Mouse (Mus musculus): ENCODE data around the gene Chad. TPM values are rescaled to one million over a fixed set of nuclear protein-coding genes. Genes with fewer than 3 reads are reported as not detected.

Chad gene
- total RNA-seq, 2 experiments from 2014 or later = 0.33 to 0.34 TPM

GRCm38 (mm10) chr11:94600447-94600846 lies 35.6 kb downstream of the Chad start:
- TF ChIP-seq CTCF (IDR thresholded peaks at IDR 0.05) = no peak
- DNase-seq (ENCODE audit: extremely low spot score in 1 of 2, low spot score in 2 of 2) = no peak
- H3K27ac ChIP-seq = no peak overlapping the region
- intact Hi-C loops (cut with DNase I) = loop anchor here (5.0 kb wide), 1 partner anchor 33 kb away; the partner anchor contains the start of gene Chad
- no peak overlapping the region for H3K4me3 ChIP-seq

DNA sequence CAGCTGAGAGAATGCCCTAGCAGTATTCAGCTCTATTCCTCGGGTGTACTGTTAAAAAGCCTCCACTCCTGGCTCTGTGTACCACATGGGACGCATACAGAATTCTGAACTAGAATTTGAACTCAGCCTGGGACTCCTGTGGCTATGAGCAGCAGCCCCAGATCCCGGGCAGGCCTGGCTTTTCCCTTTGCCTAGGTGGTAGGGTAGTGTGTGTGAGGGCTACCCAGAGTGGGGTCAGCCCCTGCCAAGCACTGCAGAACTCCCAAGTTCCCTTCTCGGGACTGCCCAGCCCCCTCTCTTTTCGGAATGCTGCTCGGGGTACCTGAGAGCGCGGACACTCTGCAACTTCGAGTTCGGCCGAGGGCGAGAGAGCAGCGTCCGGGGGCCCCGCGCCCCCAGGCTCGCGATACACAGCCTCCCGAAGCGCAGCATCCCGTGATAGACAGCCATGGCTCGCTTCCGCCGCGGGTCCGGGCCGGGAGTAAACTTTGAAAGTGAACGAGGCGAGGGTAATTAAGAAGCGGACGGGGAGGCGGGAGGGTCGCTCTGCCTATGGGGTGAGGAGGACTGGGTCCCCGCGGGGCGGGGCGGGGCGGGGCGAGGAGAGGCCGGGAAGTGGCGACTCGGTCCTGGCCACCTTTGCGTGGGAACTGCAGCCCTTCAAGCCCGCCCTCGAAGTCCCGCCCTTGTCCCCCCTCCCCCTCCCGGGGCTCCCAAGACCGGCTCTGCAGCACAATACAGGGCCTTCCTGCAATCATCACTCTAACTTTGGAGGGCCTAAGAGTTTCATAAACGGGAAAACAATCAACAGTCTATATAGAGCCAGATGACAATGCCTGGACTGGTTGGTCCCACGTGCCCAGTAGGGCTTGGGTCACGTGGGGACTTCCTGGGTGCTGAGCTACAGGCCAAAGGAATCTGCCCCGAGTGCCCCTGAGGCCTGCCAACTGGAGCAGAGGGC lies 36.8 kb downstream of the Chad start, which contains the start of gene Acsf2:
TSS of gene Acsf2 (minus strand) at position 551 of the 961 bp plus-strand sequence.
- intact Hi-C loops (cut with DNase I) = loop anchor here (5.0 kb wide), 1 partner anchor 34 kb away; the partner anchor contains the start of gene Chad
- DNase-seq (ENCODE audit: extremely low spot score in 1 of 2, low spot score in 2 of 2) = peak; percentile 31 to 56
- TF ChIP-seq CTCF (IDR thresholded peaks at IDR 0.05) = no peak
- Histone ChIP-seq H3K27ac (peak within 1 kb of the TSS; percentile 24), H3K4me3 (peak within 1 kb of the TSS; percentile 43)

- no peak for TF ChIP-seq CTCF (IDR thresholded peaks at IDR 0.05)
- no peak for DNase-seq (ENCODE audit: extremely low spot score in 1 of 2, low spot score in 2 of 2)
- no peak overlapping the region for H3K4me3 ChIP-seq
- H3K27ac ChIP-seq = no peak overlapping the region
- intact Hi-C loops (cut with DNase I) = loop anchor here (5.0 kb wide), 1 partner anchor 35 kb away; the partner anchor contains the start of gene Chad
Observed at GRCm38 (mm10) chr11:94602356-94602955, 37.6 kb downstream of the Chad start.

DNA sequence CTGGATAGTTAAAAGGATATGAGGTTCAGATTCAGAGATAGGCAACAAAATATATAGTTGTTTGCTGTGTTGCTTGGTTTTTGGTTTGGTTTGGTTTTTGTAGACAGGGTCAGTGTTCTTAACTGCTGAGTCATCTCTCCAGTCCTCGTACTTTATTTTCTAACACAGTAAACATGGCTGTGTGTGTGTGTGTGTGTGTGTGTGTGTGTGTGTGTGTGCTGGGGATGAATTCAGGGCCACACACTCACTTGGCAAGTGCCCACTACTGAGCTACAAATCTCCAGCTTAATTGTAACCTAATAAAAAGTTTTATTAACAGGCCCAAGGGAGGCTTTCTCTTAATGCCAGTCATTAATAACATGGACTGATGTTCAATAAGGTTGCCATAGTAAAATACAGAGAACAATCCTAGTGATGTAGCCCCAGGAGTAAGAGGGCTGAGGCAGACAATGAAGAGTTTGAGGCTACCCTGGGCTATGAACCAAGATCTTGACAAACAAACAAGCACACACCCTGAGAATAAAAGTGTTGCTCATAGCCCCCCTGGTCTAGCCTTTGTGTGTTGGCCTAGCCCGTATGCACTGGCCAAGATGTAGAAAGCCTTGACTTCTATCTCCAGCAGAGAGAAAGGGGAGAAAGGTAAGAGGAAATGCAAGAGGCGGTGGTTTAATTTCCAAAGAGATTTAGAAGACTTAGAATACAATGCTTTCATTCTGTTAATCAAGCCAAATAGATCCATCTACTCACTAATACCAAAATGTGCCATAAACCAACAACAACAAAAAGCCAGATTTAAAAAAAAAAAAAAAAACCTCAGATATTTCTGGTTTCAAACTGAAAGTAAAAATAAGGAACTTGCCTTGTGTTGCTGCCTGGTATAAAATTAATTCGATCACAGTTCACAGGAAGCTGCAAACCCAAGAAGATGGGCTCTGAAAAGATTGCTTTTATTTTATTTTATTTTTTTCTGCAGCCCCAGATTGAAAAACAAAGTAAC lies 46.2 kb downstream of the Chad start:
- intact Hi-C loops (cut with DNase I) = no loop called here
- TF ChIP-seq CTCF (IDR thresholded peaks at IDR 0.05) = no peak
- H3K4me3 ChIP-seq = no peak overlapping the region
- DNase-seq (ENCODE audit: extremely low spot score in 1 of 2, low spot score in 2 of 2) = no peak
- H3K27ac ChIP-seq = no peak overlapping the region

GRCm38 (mm10) chr11:94614603-94615002 lies 49.8 kb downstream of the Chad start:
- intact Hi-C loops (cut with DNase I) = loop anchor here (5.0 kb wide), 1 partner anchor 52 kb away; no protein-coding TSS in a partner anchor
- Histone ChIP-seq H3K27ac (no peak overlapping the region), H3K4me3 (no peak overlapping the region)
- no peak for TF ChIP-seq CTCF (IDR thresholded peaks at IDR 0.05)
- no peak for DNase-seq (ENCODE audit: extremely low spot score in 1 of 2, low spot score in 2 of 2)

DNA sequence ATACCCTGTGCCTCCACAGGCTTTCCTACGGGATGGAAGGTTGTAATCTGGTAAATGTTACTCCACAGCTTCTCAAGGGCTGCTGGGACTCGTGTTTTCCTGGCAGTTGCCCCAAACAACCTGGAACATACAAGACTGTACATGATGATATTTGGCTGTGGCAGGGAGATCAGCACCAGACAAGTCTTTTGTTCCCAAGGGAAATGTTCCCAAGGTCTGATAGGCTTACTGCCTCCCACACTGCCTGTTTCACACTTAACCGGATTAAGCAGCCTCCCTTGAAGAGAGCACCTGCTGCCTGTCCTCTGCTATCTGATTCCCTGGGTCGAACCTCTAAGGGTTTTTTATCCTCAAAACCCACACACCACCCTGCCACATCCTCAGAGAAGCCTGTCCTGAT lies 50.6 kb downstream of the Chad start:
- H3K4me3 ChIP-seq = no peak overlapping the region

DNA sequence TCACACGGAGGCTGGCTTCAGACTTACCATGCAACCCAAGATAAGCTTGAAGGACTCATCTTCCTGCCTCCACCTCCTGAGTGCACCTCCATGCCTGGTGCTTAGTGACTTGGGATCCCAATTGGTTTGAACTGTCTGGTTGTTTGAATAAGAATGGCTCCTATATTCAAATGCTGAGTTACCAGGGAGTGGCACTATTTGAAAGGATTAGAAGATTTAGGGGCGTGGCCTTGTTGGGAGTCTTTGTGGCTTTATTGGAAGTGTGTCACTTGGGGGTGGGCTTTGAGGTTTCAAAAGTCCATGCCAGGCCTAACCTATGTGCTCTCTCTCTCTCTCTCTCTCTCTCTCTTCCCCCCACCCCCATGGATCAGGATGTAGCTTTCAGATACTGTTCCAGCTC lies 52.8 kb downstream of the Chad start:
- H3K27ac ChIP-seq = no peak overlapping the region
- no peak overlapping the region for H3K4me3 ChIP-seq
- TF ChIP-seq CTCF (IDR thresholded peaks at IDR 0.05) = no peak
- no peak for DNase-seq (ENCODE audit: extremely low spot score in 1 of 2, low spot score in 2 of 2)
- intact Hi-C loops (cut with DNase I) = loop anchor here (5.0 kb wide), 1 partner anchor 55 kb away; no protein-coding TSS in a partner anchor

More for the DNA sequence above, 50.6 kb downstream of the Chad start:
- no peak for TF ChIP-seq CTCF (IDR thresholded peaks at IDR 0.05)
- intact Hi-C loops (cut with DNase I) = loop anchor here (5.0 kb wide), 1 partner anchor 53 kb away; no protein-coding TSS in a partner anchor
- no peak for DNase-seq (ENCODE audit: extremely low spot score in 1 of 2, low spot score in 2 of 2)
- no peak overlapping the region for H3K27ac ChIP-seq

Other genes with a start within 250 kb of the Chad start
- 100 to 1,000 TPM; 123 to 124 TPM for gene Luc7l3, start 243.1 kb upstream of the Chad start, total RNA-seq (2021)
- 100 to 1,000 TPM; 125 to 126 TPM for gene Ankrd40, start 237.0 kb upstream of the Chad start, total RNA-seq (2021)
- 1 to 10 TPM; 1.6 to 2.4 TPM for gene Abcc3, start 172.1 kb upstream of the Chad start, total RNA-seq (2021)
- 10 to 100 TPM; 93.0 to 98.7 TPM for gene Cacna1g, start 90.8 kb upstream of the Chad start, total RNA-seq (2021)
- under 1 TPM; 0.41 to 0.51 TPM for gene Spata20, start 78.9 kb upstream of the Chad start, total RNA-seq (2021)
- under 1 TPM; 0.79 TPM for gene Epn3, start 65.1 kb upstream of the Chad start, total RNA-seq (2021)
- 1 to 10 TPM; 8.5 to 8.9 TPM for gene Mycbpap, start 43.3 kb upstream of the Chad start, total RNA-seq (2021)
- gene Rsad1, start 15.8 kb upstream of the Chad start, total RNA-seq (2021) = 10 to 100 TPM; 12.8 to 15.0 TPM
- gene Acsf2, start 36.8 kb downstream of the Chad start, total RNA-seq (2021) = 10 to 100 TPM; 14.3 to 14.4 TPM
- 10 to 100 TPM; 90.1 to 93.1 TPM for gene Lrrc59, start 64.7 kb downstream of the Chad start, total RNA-seq (2021)
- gene Mrpl27, start 88.7 kb downstream of the Chad start, total RNA-seq (2021) = 10 to 100 TPM; 63.7 to 66.4 TPM
- gene Eme1, start 88.9 kb downstream of the Chad start, total RNA-seq (2021) = not detected
- 10 to 100 TPM; 25.4 to 26.0 TPM for gene Xylt2, start 112.5 kb downstream of the Chad start, total RNA-seq (2021)
- not detected for gene Gm11541, start 139.5 kb downstream of the Chad start, total RNA-seq (2021)
- under 1 TPM in 1 of 2 experiments, not detected in 1; 0.58 TPM for gene Cdc34b, start 176.7 kb downstream of the Chad start, total RNA-seq (2021)
- not detected for gene Tmem92, start 217.7 kb downstream of the Chad start, total RNA-seq (2021)

All from left cerebral cortex, adult 2 months (tissue).